In the genomic region with DNA sequence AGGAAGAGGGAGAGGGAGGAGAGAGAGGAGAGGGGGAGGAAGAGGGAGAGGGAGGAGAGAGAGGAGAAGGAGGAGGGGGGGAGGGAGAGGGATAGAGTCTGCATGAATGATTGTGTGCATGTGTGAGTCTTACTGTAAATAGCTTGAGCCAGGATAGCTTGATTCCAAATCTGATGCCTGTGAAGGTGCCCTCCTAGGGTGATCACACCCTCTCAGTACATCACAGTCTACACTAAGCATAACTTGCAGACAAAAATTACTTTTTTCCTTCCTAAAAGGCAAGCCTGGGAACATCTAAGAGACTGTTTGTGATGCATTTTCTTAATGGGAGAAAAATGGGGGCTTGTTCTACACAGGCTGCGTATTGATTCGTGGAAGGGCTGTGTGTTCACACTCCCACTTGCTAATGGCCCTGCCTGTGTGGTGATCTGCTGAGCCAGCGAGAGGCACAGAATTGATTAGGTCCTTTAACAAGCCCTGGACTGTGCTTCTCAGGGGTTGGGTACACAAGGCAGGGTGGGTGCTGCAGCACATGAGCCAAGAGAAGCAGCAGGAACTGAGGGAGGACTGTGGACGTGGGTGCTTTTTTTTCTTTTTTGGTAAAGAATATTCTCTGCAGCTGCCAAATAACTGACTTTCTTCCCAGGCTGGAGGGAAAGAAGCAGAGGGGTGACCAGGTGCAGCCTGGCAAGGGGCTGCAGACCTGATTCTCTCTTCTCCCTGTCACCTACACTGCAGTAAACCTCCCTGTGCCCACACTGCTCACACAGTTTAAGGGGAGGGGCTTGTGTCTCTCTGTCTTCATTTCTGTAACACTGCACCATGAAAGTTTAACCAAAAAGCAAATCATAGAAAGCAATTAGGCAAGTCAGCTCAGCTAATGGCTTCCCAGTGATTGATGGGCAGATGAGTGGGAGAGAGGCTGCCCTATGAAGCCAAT, we compare ENCODE assay signal across 9 mouse cellular contexts.
A peak's percentile ranks its signal among the peaks of the same experiment; 100 is the strongest.
DNase-seq lines count a peak whose midpoint lies in the region; ATAC-seq lines count a peak whose summit lies in the region.
"Had no signal": no experiment of that assay in that cellular context is flagged by ENCODE, and none has a peak within 500 bp of the region (broad histone marks: within the 10 kb centered on the region; RNA-seq: fewer than 3 reads in every experiment).

No protein-coding gene starts in this region.

- H3K4me2 ChIP-seq in neural tube, embryonic 14.5 days (ENCODE audit: low read depth, low read length) = no peak overlapping the region

- H3K4me1 ChIP-seq in neural tube, embryonic 14.5 days (ENCODE audit: control insufficient read depth, insufficient read depth, low read length) = peaks cover 14% of the 10 kb centered on the region

- H3K4me3 ChIP-seq in neural tube, embryonic 14.5 days (ENCODE audit: low read depth, low read length) = no peak overlapping the region

- ATAC-seq in neural tube, embryonic 14.5 days (ENCODE audit: low read depth) = peak; percentile 78; the same call in 1 of the 2 replicates

- H3K9ac ChIP-seq in neural tube, embryonic 14.5 days (replicated peaks; ENCODE audit: low read depth, low read length) = no peak overlapping the region

- H3K9me3 ChIP-seq in neural tube, embryonic 14.5 days (ENCODE audit: control insufficient read depth, low read length) = no peaks in the 10 kb centered on the region

- no peaks in the 10 kb centered on the region for H3K36me3 ChIP-seq in neural tube, embryonic 14.5 days (ENCODE audit: control insufficient read depth, insufficient read depth, low read length)

- intact Hi-C loops in left cerebral cortex, postnatal 10 days (cut with DNase I) = loop anchor here (10.0 kb wide), 1 partner anchor 155 kb away; no protein-coding TSS in a partner anchor

- DNase-seq in left cerebral cortex, adult 18-20 months (ENCODE audit: low spot score in 2 of 2) = peak; percentile 11 to 41
- no peak for DNase-seq in left cerebral cortex, adult 11 months (ENCODE audit: low spot score)
- DNase-seq in frontal cortex, postnatal 36 days (ENCODE audit: low spot score in 2 of 2) = peak; percentile 50 to 60
- peak; percentile 31 to 34 for DNase-seq in left cerebral cortex, postnatal 10 days (ENCODE audit: extremely low spot score in 1 of 2, low spot score in 2 of 2)
- no peak for DNase-seq in lung, postnatal 10 days
- no peak for DNase-seq in adrenal gland, adult (ENCODE audit: inconsistent age in 2 of 2, low spot score in 1 of 2)
- no peak for DNase-seq in cerebellum, postnatal 25 days

- H3K27me3 ChIP-seq in neural tube, embryonic 14.5 days (ENCODE audit: control insufficient read depth, insufficient read depth, low read length) = no peaks in the 10 kb centered on the region

- WGBS in neural tube, embryonic 14.5 days = 37% methylated on average over 4 of the region's 4 CpGs

- peak overlapping the region; percentile 41 for H3K27ac ChIP-seq in neural tube, embryonic 14.5 days (ENCODE audit: low read depth, low read length)
- H3K27ac ChIP-seq: macrophage had no signal

Comparison
In these comparisons a context has a peak if more than half of its experiments do, and no peak if none do; other contexts are left out.
1. DNase-seq: peak in left cerebral cortex, adult 18-20 months (2 of 2), frontal cortex, postnatal 36 days (2 of 2) and left cerebral cortex, postnatal 10 days (2 of 2); none in left cerebral cortex, adult 11 months (single experiment), lung, postnatal 10 days (single experiment), adrenal gland, adult (0 of 2) and cerebellum, postnatal 25 days (0 of 2).